Mouse (Mus musculus): ENCODE results near the gene Adm. TPM values are rescaled to one million over a fixed set of nuclear protein-coding genes. Genes with fewer than 3 reads are reported as not detected.

Adm gene
- polyA plus RNA-seq, 1 experiment from 2014 or later, result 4.5 TPM

GRCm38 (mm10) chr7:110648455-110649085 lies 21.1 kb downstream of the Adm start:
- WGBS, result 82% methylated on average over 13 of the region's 13 CpGs
- Histone ChIP-seq H3K27ac (no peak overlapping the region), H3K27me3 (no peaks in the 10 kb centered on the region), H3K4me1 (replicated peaks) (no peaks in the 10 kb centered on the region), H3K9me3 (0 out of 2 replicates have a peak, but pooled peaks cover 4% of the 10 kb centered on the region), H3K4me3 (replicated peaks) (no peak overlapping the region), H3K4me2 (replicated peaks) (no peak overlapping the region), H3K36me3 (no peaks in the 10 kb centered on the region), H3K9ac (replicated peaks) (no peak overlapping the region)
- no peak for ATAC-seq

- Histone ChIP-seq H3K36me3 (no peaks in the 10 kb centered on the region), H3K9ac (replicated peaks) (no peak overlapping the region), H3K27me3 (no peaks in the 10 kb centered on the region), H3K27ac (no peak overlapping the region), H3K4me3 (replicated peaks) (no peak overlapping the region), H3K4me1 (replicated peaks) (no peaks in the 10 kb centered on the region), H3K9me3 (0 out of 2 replicates have a peak, but pooled peaks cover 4% of the 10 kb centered on the region), H3K4me2 (replicated peaks) (no peak overlapping the region)
- WGBS, result 94% methylated on average over 6 of the region's 6 CpGs
- ATAC-seq, result no peak
Observed at GRCm38 (mm10) chr7:110649133-110649987, 21.9 kb downstream of the Adm start.

- Histone ChIP-seq H3K4me1 (replicated peaks) (no peaks in the 10 kb centered on the region), H3K9me3 (0 out of 2 replicates have a peak, but pooled peaks cover 4% of the 10 kb centered on the region), H3K27ac (no peak overlapping the region), H3K9ac (replicated peaks) (no peak overlapping the region), H3K4me2 (replicated peaks) (no peak overlapping the region), H3K36me3 (no peaks in the 10 kb centered on the region), H3K4me3 (replicated peaks) (no peak overlapping the region), H3K27me3 (no peaks in the 10 kb centered on the region)
- WGBS, result 90% methylated on average over 4 of the region's 4 CpGs
- ATAC-seq, result no peak
Observed at GRCm38 (mm10) chr7:110650491-110650890, 23.0 kb downstream of the Adm start.

- no peak overlapping the region for H3K4me3 ChIP-seq (replicated peaks)
- no peaks in the 10 kb centered on the region for H3K36me3 ChIP-seq
- ATAC-seq, result no peak
- H3K4me2 ChIP-seq (replicated peaks), result no peak overlapping the region
- no peaks in the 10 kb centered on the region for H3K27me3 ChIP-seq
- no peaks in the 10 kb centered on the region for H3K4me1 ChIP-seq (replicated peaks)
- 0 out of 2 replicates have a peak, but pooled peaks cover 4% of the 10 kb centered on the region for H3K9me3 ChIP-seq
- H3K27ac ChIP-seq, result no peak overlapping the region
- no peak overlapping the region for H3K9ac ChIP-seq (replicated peaks)
- WGBS, result 85% methylated on average over 6 of the region's 6 CpGs
Observed at GRCm38 (mm10) chr7:110651091-110651490, 23.6 kb downstream of the Adm start.

- 86% methylated on average over 3 of the region's 3 CpGs for WGBS
- no peaks in the 10 kb centered on the region for H3K9me3 ChIP-seq
- no peaks in the 10 kb centered on the region for H3K27me3 ChIP-seq
- no peak overlapping the region for H3K27ac ChIP-seq
- no peaks in the 10 kb centered on the region for H3K4me1 ChIP-seq (replicated peaks)
- no peak for ATAC-seq
- no peak overlapping the region for H3K9ac ChIP-seq (replicated peaks)
- no peaks in the 10 kb centered on the region for H3K36me3 ChIP-seq
- H3K4me2 ChIP-seq (replicated peaks), result no peak overlapping the region
- no peak overlapping the region for H3K4me3 ChIP-seq (replicated peaks)
Observed at GRCm38 (mm10) chr7:110655230-110655629, 27.8 kb downstream of the Adm start.

- Histone ChIP-seq H3K36me3 (no peaks in the 10 kb centered on the region), H3K4me1 (replicated peaks) (no peaks in the 10 kb centered on the region), H3K4me2 (replicated peaks) (no peak overlapping the region), H3K27ac (no peak overlapping the region), H3K27me3 (no peaks in the 10 kb centered on the region), H3K4me3 (replicated peaks) (no peak overlapping the region), H3K9me3 (no peaks in the 10 kb centered on the region), H3K9ac (replicated peaks) (no peak overlapping the region)
- ATAC-seq, result no peak
- WGBS, result 59% methylated on average over 6 of the region's 6 CpGs
Observed at GRCm38 (mm10) chr7:110655966-110656365, 28.5 kb downstream of the Adm start.

GRCm38 (mm10) chr7:110658378-110658928 lies 31.0 kb downstream of the Adm start:
- H3K27ac ChIP-seq, result no peak overlapping the region
- H3K36me3 ChIP-seq, result no peaks in the 10 kb centered on the region
- peaks cover 4% of the 10 kb centered on the region; the same call in 1 of the 2 replicates for H3K9me3 ChIP-seq
- H3K4me2 ChIP-seq (replicated peaks), result no peak overlapping the region
- no peak overlapping the region for H3K4me3 ChIP-seq (replicated peaks)
- H3K27me3 ChIP-seq, result no peaks in the 10 kb centered on the region
- H3K9ac ChIP-seq (replicated peaks), result no peak overlapping the region
- H3K4me1 ChIP-seq (replicated peaks), result no peaks in the 10 kb centered on the region
- 72% methylated on average over 3 of the region's 3 CpGs for WGBS
- no peak for ATAC-seq

GRCm38 (mm10) chr7:110666537-110666936 lies 39.1 kb downstream of the Adm start:
- H3K4me3 ChIP-seq (replicated peaks), result no peak overlapping the region
- no peaks in the 10 kb centered on the region for H3K36me3 ChIP-seq
- 44% methylated on average over 5 of the region's 5 CpGs for WGBS
- H3K27me3 ChIP-seq, result no peaks in the 10 kb centered on the region
- ATAC-seq, result no peak
- H3K27ac ChIP-seq, result no peak overlapping the region
- peaks cover 4% of the 10 kb centered on the region; the same call in 1 of the 2 replicates for H3K9me3 ChIP-seq
- no peak overlapping the region for H3K4me2 ChIP-seq (replicated peaks)
- no peaks in the 10 kb centered on the region for H3K4me1 ChIP-seq (replicated peaks)
- no peak overlapping the region for H3K9ac ChIP-seq (replicated peaks)

- no peaks in the 10 kb centered on the region for H3K27me3 ChIP-seq
- no peak overlapping the region for H3K4me2 ChIP-seq (replicated peaks)
- H3K36me3 ChIP-seq, result no peaks in the 10 kb centered on the region
- H3K4me1 ChIP-seq (replicated peaks), result 0 out of 2 replicates have a peak, but pooled peaks cover 7% of the 10 kb centered on the region
- H3K9me3 ChIP-seq, result no peaks in the 10 kb centered on the region
- ATAC-seq, result no peak
- H3K9ac ChIP-seq (replicated peaks), result no peak overlapping the region
- no peak overlapping the region for H3K4me3 ChIP-seq (replicated peaks)
- H3K27ac ChIP-seq, result no peak overlapping the region
- WGBS, result 76% methylated on average over 6 of the region's 6 CpGs
Observed at GRCm38 (mm10) chr7:110668247-110668646, 40.8 kb downstream of the Adm start.

GRCm38 (mm10) chr7:110668756-110669155 lies 41.3 kb downstream of the Adm start:
- Histone ChIP-seq H3K27ac (no peak overlapping the region), H3K36me3 (no peaks in the 10 kb centered on the region), H3K4me2 (replicated peaks) (no peak overlapping the region), H3K9ac (replicated peaks) (no peak overlapping the region), H3K4me3 (replicated peaks) (no peak overlapping the region), H3K27me3 (no peaks in the 10 kb centered on the region), H3K9me3 (no peaks in the 10 kb centered on the region), H3K4me1 (replicated peaks) (0 out of 2 replicates have a peak, but pooled peaks cover 7% of the 10 kb centered on the region)
- WGBS, result 19% methylated on average over 5 of the region's 5 CpGs
- ATAC-seq, result no peak

- no peak overlapping the region for H3K27ac ChIP-seq
- WGBS, result 36% methylated on average over 6 of the region's 6 CpGs
- H3K4me3 ChIP-seq (replicated peaks), result no peak overlapping the region
- H3K4me2 ChIP-seq (replicated peaks), result no peak overlapping the region
- no peaks in the 10 kb centered on the region for H3K27me3 ChIP-seq
- no peaks in the 10 kb centered on the region for H3K9me3 ChIP-seq
- H3K36me3 ChIP-seq, result no peaks in the 10 kb centered on the region
- ATAC-seq, result no peak
- no peak overlapping the region for H3K9ac ChIP-seq (replicated peaks)
- 0 out of 2 replicates have a peak, but pooled peaks cover 7% of the 10 kb centered on the region for H3K4me1 ChIP-seq (replicated peaks)
Observed at GRCm38 (mm10) chr7:110671121-110671680, 43.7 kb downstream of the Adm start.

Measured in midbrain, embryonic 13.5 days (tissue).